Mouse (Mus musculus): Measurements from ENCODE around the gene Tob1.

DNA sequence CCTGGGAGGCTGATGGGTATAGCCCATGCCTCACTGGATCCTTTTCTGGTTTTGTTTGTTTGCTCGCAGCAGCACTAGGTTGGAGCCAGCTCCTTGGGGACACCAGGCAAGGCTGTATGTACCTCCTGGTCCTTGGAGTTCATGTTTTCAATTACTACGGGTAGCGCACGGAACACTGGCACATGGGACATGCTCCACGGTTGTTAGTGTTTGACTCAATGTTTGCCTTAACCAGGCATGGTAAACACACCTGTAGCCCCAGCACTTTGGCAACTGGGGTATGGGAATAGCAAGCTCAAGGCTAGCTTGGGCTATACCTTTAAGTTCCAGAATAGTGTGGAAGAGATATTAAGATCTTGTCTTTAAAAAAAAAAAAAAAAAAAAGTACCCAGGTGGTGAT is 20.6 kb upstream of the Tob1 start:
- TF ChIP-seq CTCF (IDR thresholded peaks at IDR 0.05; ENCODE audit: low read depth) (no peak), EP300 (IDR thresholded peaks at IDR 0.05; ENCODE audit: low read depth) (no peak)

Measured in liver, postnatal 0 days (tissue).